Mouse (Mus musculus) ES-E14 (cell line): Measurements from ENCODE around the gene Lamb2. TPM values are rescaled to one million over a fixed set of nuclear protein-coding genes. Genes with fewer than 3 reads are reported as not detected.

Experiments used
- DNase-seq: peaks from one replicate; pipeline ENCODE4 v3.0.0-alpha.2; 2013; ENCODE audit warnings: low read depth, low spot score
- H3K27ac ChIP-seq: 2 replicates; pipeline ENCODE4 v1.5.1; 2012; ENCODE audit warnings: low read depth, mild to moderate bottlenecking, low read length, moderate library complexity, mixed read lengths; ENCODE audit not compliant: poor library complexity, insufficient read depth, severe bottlenecking
- H3K36me3 ChIP-seq: 2 replicates; pipeline ENCODE4 v1.6.1; 2012; ENCODE audit warnings: mild to moderate bottlenecking, low read length, moderate library complexity, mixed read lengths; ENCODE audit not compliant: control insufficient read depth, poor library complexity, insufficient read depth, severe bottlenecking
- H3K4me1 ChIP-seq, 2 experiments: fragments of 150-350 bp in 1 of 2; sonication (generic) in 1 of 2; 2 replicates each; pipeline ENCODE4 v1.6.1; 2012; ENCODE audit warnings: low read length in 2 of 2, mild to moderate bottlenecking in 1 of 2, mixed read lengths in 1 of 2; ENCODE audit not compliant: control insufficient read depth in 2 of 2, insufficient read depth in 2 of 2, poor library complexity in 1 of 2
- H3K4me3 ChIP-seq, 2 experiments: fragments of 150-350 bp in 1 of 2; sonication (generic) in 1 of 2; 2 replicates each; pipeline ENCODE4 v1.5.1; 2012; ENCODE audit warnings: low read length in 2 of 2, low read depth in 1 of 2, mild to moderate bottlenecking in 1 of 2, mixed read lengths in 1 of 2; ENCODE audit not compliant: insufficient read depth in 1 of 2, poor library complexity in 1 of 2, severe bottlenecking in 1 of 2
- H3K9ac ChIP-seq: 2 replicates; pipeline ENCODE4 v1.6.1; 2012; ENCODE audit warnings: low read depth, mild to moderate bottlenecking, low read length, mixed read lengths; ENCODE audit not compliant: poor library complexity, insufficient read depth, severe bottlenecking
- H3K9me3 ChIP-seq: fragments of 150-350 bp; sonication (generic); 2 replicates; pipeline ENCODE4 v1.6.1; 2012; ENCODE audit warnings: low read depth, mild to moderate bottlenecking, low read length; ENCODE audit not compliant: control insufficient read depth, insufficient read depth
- CHD2 ChIP-seq: IDR thresholded peaks from 2 replicates; pipeline ENCODE4 v1.6.1; 2014; ENCODE audit warnings: mild to moderate bottlenecking, low read depth, low read length, inconsistent platforms
- HCFC1 ChIP-seq: IDR thresholded peaks from 2 replicates; pipeline ENCODE4 v1.6.1; 2012; ENCODE audit warnings: low read length, inconsistent platforms, borderline replicate concordance; ENCODE audit not compliant: insufficient read depth
- MAFK ChIP-seq: IDR thresholded peaks from 2 replicates; pipeline ENCODE4 v1.6.1; 2014; ENCODE audit warnings: mild to moderate bottlenecking, low read depth, low read length, inconsistent platforms; ENCODE audit not compliant: insufficient read depth
- ZC3H11A ChIP-seq: IDR thresholded peaks from 2 replicates; pipeline ENCODE4 v1.6.1; 2012; ENCODE audit warnings: low read depth, mild to moderate bottlenecking, inconsistent platforms, low read length, borderline replicate concordance
- ZNF384 ChIP-seq: IDR thresholded peaks from 2 replicates; pipeline ENCODE4 v1.6.1; 2012; ENCODE audit warnings: low read depth, low read length, inconsistent platforms
- in situ Hi-C, 2 experiments: fragments of 600-800 bp; cut with MboI; formaldehyde crosslinking; loops; one replicate each; pipeline ENCODE4 v1.15.1; 2025; ENCODE audit warnings: low sequenced_read_pairs in 2 of 2, inconsistent platforms in 1 of 2; ENCODE audit not compliant: unreplicated experiment in 2 of 2
- total RNA-seq: library from RNA; depleted of rRNA; stranded (reverse); fragments of 300-350 nt; gene quantifications from 2 replicates; pipeline ENCODE4 v1.2.3, GENCODE M21; 2012

Lamb2 gene
- total RNA-seq, 1 experiment: 50.6 TPM

GRCm38 (mm10) chr9:108506901-108507300, 27.4 kb downstream of the Lamb2 start:
- Histone ChIP-seq H3K4me1 (no peaks in the 10 kb centered on the region), H3K27ac (no peak overlapping the region), H3K9ac (no peak overlapping the region), H3K9me3 (no peaks in the 10 kb centered on the region), H3K4me3 (no peak overlapping the region), H3K36me3 (peaks cover 22% of the 10 kb centered on the region)
- TF ChIP-seq HCFC1: no peak
- no peak for TF ChIP-seq CHD2
- TF ChIP-seq MAFK: no peak
- TF ChIP-seq ZC3H11A: no peak
- TF ChIP-seq ZNF384: no peak
- no peak for DNase-seq
- in situ Hi-C loops: no loop called here

GRCm38 (mm10) chr9:108507619-108508434, 28.3 kb downstream of the Lamb2 start, which contains the start of gene Qars:
Gene Qars (plus strand): TSS chr9:108507706.
- in situ Hi-C loops: no loop called here
- peak; percentile 98 for DNase-seq

GRCm38 (mm10) chr9:108508776-108509175, 29.2 kb downstream of the Lamb2 start:
- Histone ChIP-seq H3K4me1 (no peaks in the 10 kb centered on the region), H3K36me3 (peaks cover 35% of the 10 kb centered on the region), H3K9ac (peak overlapping the region; percentile 90; the same call in 1 of the 2 replicates), H3K4me3 (peak overlapping the region; percentile 88 to 90), H3K27ac (no peak overlapping the region), H3K9me3 (no peaks in the 10 kb centered on the region)
- no peak for TF ChIP-seq MAFK
- no peak for TF ChIP-seq CHD2
- no peak for TF ChIP-seq ZC3H11A
- TF ChIP-seq HCFC1: no peak
- in situ Hi-C loops: no loop called here
- no peak for DNase-seq

More at GRCm38 (mm10) chr9:108507619-108508434, 28.3 kb downstream of the Lamb2 start, which contains the start of gene Qars:
- Histone ChIP-seq H3K4me1 (no peaks in the 10 kb centered on the region), H3K9ac (peak within 1 kb of the TSS; percentile 90), H3K27ac (peak within 1 kb of the TSS; percentile 42; the same call in 1 of the 2 replicates), H3K4me3 (peak within 1 kb of the TSS; percentile 88 to 90), H3K9me3 (no peaks in the 10 kb centered on the region), H3K36me3 (peaks cover 28% of the 10 kb centered on the region)
- TF ChIP-seq HCFC1: no peak
- no peak for TF ChIP-seq CHD2
- TF ChIP-seq ZNF384: peak; percentile 87

GRCm38 (mm10) chr9:108516380-108517251, 37.1 kb downstream of the Lamb2 start, which contains the start of gene Qrich1:
Gene Qrich1 (plus strand): TSS chr9:108516806.
- DNase-seq: peak; percentile 96
- H3K4me1 ChIP-seq: peaks cover 0 to 5% of the 10 kb centered on the region in 2 experiments; a peak in 2 of 4 replicates
- in situ Hi-C loops: no loop called here
- TF ChIP-seq MAFK: no peak
- peak; percentile 100 for TF ChIP-seq CHD2
- peaks cover 25% of the 10 kb centered on the region for H3K36me3 ChIP-seq
- peak within 1 kb of the TSS; percentile 99 for H3K9ac ChIP-seq
- H3K4me3 ChIP-seq: peak within 1 kb of the TSS; percentile 92 to 97
- H3K9me3 ChIP-seq: no peaks in the 10 kb centered on the region
- peak within 1 kb of the TSS; percentile 99 for H3K27ac ChIP-seq
